Comparison of ENCODE assay signal across 9 mouse cellular contexts in the genomic region with DNA sequence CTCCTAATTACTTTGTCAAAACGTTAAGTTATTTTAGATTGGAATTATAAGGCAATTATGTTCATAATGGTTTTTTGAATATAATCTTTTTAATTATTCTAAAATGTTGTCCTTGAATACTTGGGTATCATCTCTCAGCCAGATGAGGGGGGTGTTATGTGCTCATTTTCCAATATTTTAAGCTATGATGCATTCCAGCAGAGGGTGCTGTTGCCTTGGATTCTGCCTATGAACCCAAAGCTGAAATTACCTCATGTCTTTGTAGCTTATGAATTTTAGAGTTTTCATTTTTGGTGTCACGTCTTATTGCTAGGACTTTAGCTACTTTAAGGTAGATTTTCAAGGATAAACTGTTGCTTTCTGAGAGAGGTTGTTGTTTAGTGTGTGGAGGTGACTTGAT. TPM values are rescaled to one million over a fixed set of nuclear protein-coding genes. Genes with fewer than 3 reads are reported as not detected.
A peak's percentile ranks its signal among the peaks of the same experiment; 100 is the strongest.
DNase-seq lines count a peak whose midpoint lies in the region; ATAC-seq lines count a peak whose summit lies in the region.
"Had no signal": no experiment of that assay in that cellular context is flagged by ENCODE, and none has a peak within 500 bp of the region (broad histone marks: within the 10 kb centered on the region; RNA-seq: fewer than 3 reads in every experiment).

No protein-coding gene starts in this region.

- H3K4me1 ChIP-seq in hindbrain, embryonic 10.5 days (replicated peaks) = no peaks in the 10 kb centered on the region
- H3K4me1 ChIP-seq in hindbrain, embryonic 12.5 days = no peaks in the 10 kb centered on the region
- H3K4me1 ChIP-seq: limb, embryonic 13.5 days had no signal

- no peak overlapping the region for H3K4me3 ChIP-seq in hindbrain, embryonic 10.5 days
- no peak overlapping the region for H3K4me3 ChIP-seq in hindbrain, embryonic 12.5 days
- H3K4me3 ChIP-seq: limb, embryonic 13.5 days had no signal

- peaks cover 42% of the 10 kb centered on the region for H3K36me3 ChIP-seq in hindbrain, embryonic 10.5 days
- peaks cover 15% of the 10 kb centered on the region for H3K36me3 ChIP-seq in hindbrain, embryonic 12.5 days

- no peak overlapping the region for H3K4me2 ChIP-seq in hindbrain, embryonic 12.5 days (replicated peaks)
- H3K4me2 ChIP-seq: limb, embryonic 13.5 days had no signal

- 79% methylated on average over 2 of the region's 2 CpGs for WGBS in hindbrain, embryonic 10.5 days
- WGBS in hindbrain, embryonic 12.5 days = 73% methylated on average over 2 of the region's 2 CpGs

- ATAC-seq in hindbrain, embryonic 12.5 days (ENCODE audit: low FRiP score) = no peak
- no peak for ATAC-seq in inflammation-experienced regulatory T-cells, adult 6 months

- no peaks in the 10 kb centered on the region for H3K9me3 ChIP-seq in hindbrain, embryonic 10.5 days
- no peaks in the 10 kb centered on the region for H3K9me3 ChIP-seq in hindbrain, embryonic 12.5 days (replicated peaks)
- H3K9me3 ChIP-seq: limb, embryonic 13.5 days had no signal

- no peak overlapping the region for H3K9ac ChIP-seq in hindbrain, embryonic 12.5 days
- H3K9ac ChIP-seq: limb, embryonic 13.5 days had no signal

- H3K27ac ChIP-seq in hindbrain, embryonic 10.5 days = no peak overlapping the region
- no peak overlapping the region for H3K27ac ChIP-seq in hindbrain, embryonic 12.5 days
- H3K27ac ChIP-seq: limb, embryonic 13.5 days had no signal

- peak; percentile 18 for DNase-seq in hindbrain, embryonic 10.5 days (ENCODE audit: low spot score)
- DNase-seq in 3134 (ENCODE audit: extremely low read depth, insufficient read length, low spot score) (peak; percentile 22), MN1 (ENCODE audit: low spot score) (peak; percentile 72)
- DNase-seq in embryo, embryonic 10.5 days (ENCODE audit: low spot score) = peak; percentile 74
- peak; percentile 77 for DNase-seq in layer of hippocampus, adult 11-12 months (ENCODE audit: low spot score)
- DNase-seq in retina, embryonic 14.5 days (ENCODE audit: low spot score) = peak; percentile 80

- H3K27me3 ChIP-seq in hindbrain, embryonic 10.5 days (ENCODE audit: insufficient read depth, poor library complexity, severe bottlenecking) = no peaks in the 10 kb centered on the region
- no peaks in the 10 kb centered on the region for H3K27me3 ChIP-seq in hindbrain, embryonic 12.5 days
- H3K27me3 ChIP-seq: limb, embryonic 13.5 days had no signal

RNA-seq across cellular contexts. Expression of a gene that starts 44.2 kb away (rescaled TPM):
- 3.5 and 4.5 TPM in 2 replicates for polyA plus RNA-seq in hindbrain, embryonic 10.5 days (2016; fragmentation: Nextera tagmentation; extraction: Ambion mirVana)
- 12.4 and 13.3 TPM in 2 replicates for polyA plus RNA-seq in hindbrain, embryonic 12.5 days (2016; fragmentation: Nextera tagmentation; extraction: Ambion mirVana)
- under 1 TPM; 0.12 to 0.28 (median 0.16) TPM for polyA plus RNA-seq in inflammation-experienced regulatory T-cells, adult 6 months (2017; shearing (Covaris generic))

Comparison
In these comparisons a context has a peak if more than half of its experiments do, and no peak if none do; other contexts are left out.
1. DNase-seq: peak in every context shown above with its lines; median percentile 80 in retina, embryonic 14.5 days; 77 in layer of hippocampus, adult 11-12 months; 74 in embryo, embryonic 10.5 days; 72 in MN1; 22 in 3134; 18 in hindbrain, embryonic 10.5 days.